Mouse (Mus musculus): ENCODE measurements at regions not wholly inside any gene's neighbourhood (a gene's known extent, or its start where the extent isn't known, plus 50 kb on each side); places are given as distances from the start of the nearest gene placed in this dataset.
A peak's percentile ranks its signal among the peaks of the same experiment; 100 is the strongest.

- peak; percentile 88 for DNase-seq
Measured at GRCm38 (mm10) chr17:7537618-7538266, 152.5 kb upstream of the Unc93a2 start.

DNA sequence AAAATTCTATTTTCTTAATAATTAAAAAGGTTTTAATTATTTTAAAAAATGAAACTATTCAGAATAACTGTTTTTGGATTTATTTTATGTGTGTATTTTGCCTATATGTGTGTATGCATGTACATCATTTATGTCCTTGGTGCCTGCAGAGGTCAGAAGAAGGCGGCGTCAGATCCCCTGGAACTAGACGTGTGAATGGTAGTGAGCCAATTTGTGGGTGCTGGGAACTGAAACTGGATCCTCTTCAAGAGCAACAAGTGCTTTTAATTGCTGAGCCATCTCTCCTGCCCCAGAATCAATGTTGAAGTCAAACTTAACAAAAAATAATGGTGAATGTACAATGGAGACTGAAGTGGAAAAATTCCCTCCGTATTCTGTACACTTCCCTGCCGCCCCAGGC, 151.9 kb upstream of the Unc93a2 start:
- DNase-seq, result peak; percentile 55

DNA sequence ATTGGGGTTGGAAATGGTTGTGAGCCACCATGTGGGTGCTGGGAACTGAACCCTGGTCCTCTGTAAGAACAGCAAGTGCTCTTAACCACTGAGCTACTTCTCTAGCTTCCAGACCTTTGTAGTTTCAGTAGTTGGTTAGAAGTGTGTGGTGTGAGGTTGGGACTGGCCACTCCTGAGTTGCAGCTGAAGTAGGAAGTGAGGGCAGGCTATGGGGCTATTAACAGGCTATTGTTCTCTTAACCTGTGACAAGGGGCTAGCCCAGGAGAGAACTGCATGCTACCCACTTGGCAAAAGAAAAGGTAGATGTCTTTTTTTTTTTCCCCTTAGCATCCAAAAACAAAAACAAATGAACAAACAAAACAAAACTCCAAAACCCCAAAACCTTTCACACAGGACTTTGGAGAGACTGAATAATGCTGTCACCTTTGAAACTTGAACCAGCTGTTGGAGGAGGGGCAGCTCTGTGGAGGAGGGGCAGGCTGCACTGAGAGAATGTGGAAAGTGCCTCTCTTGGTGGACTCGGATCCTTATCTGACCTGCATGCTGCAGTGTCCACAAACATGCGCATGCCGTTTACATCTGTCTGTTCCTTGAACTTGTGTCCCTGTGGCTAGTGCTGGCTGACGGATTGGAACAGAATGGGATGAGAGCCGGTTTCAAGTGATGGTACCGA, 149.3 kb upstream of the Unc93a2 start:
- DNase-seq, result peak; percentile 75

DNA sequence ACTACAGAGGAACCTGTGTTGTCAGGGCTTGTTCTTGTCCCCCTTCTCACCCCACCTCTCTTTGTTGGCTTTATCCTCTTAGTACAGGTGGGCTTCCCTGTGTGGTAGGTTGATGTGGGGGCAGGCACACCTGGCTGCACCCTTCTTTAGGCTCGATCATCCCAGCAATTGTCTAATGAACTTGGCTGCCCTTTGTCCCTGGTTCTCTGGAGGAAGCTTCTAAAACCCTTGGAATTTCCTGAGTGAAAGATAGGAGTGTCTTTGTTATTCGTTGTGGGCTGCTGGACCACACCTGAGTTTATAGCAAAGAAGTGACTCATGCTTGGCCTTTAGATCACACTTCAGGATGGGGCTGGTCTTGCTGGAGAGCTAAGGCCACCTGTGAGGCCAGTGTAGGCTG, 148.3 kb upstream of the Unc93a2 start:
- DNase-seq, result peak; percentile 88

DNA sequence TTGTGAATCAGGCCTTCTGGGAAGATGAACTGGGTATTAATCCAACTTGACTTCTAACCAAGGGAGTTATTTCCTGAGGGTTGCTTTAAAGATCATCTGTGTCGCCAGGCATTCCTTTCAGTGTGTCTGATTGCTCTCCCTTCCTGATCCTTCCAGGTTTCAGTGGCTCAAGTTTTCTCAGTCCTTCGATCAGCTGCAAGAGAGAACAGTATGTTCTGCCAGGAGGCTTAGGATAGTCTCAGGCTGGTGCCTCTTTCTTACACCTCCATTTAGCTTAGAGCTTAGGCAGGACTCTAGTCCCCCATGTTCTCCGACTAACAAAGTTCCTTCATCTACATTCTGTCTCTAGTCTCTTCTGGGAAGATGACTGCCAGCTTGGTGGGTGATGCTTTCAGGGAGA, 147.4 kb upstream of the Unc93a2 start:
- peak; percentile 89 for DNase-seq

- peak; percentile 86 for DNase-seq
Measured at GRCm38 (mm10) chr17:7529304-7529703, 144.0 kb upstream of the Unc93a2 start.

DNA sequence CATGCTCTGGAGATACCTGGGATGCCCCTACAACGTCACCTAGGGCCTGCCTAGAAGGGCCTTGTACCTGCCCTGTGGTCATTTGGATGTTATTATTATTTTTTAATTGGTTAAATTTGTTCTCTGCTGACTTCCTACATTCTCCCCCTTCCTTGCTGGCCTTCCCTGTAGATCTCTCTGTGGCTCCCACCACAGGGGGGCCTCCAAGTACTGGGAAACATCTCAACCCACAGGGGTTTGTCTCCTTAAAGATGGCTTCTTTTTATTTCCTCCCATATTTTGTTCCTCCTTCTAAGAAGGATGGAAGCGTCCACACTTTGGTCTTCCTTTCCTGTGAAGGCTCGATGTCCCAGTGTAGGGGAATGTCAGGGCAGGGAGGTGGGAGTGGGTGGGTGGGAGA, 142.4 kb upstream of the Unc93a2 start:
- DNase-seq, result peak; percentile 41

DNA sequence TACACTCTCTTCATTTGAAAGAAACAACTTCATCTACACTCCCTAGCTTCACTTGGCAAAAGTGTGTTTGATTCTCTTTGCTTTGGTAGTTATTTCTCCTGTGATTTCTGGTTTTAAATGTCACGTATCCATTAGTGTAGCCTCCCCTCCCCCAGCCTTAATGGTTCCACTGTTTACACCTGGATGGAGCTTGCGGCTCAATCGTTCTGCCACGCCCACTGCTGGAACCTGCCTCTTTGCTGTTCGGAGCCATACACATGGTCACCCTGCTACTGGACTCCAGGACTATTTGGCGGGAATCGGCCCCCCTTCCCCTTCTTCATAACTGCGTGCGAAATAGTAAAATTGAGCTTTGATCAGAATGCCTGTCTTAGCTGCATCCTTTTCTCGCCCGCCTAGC, 139.2 kb upstream of the Unc93a2 start:
- peak; percentile 64 for DNase-seq

DNA sequence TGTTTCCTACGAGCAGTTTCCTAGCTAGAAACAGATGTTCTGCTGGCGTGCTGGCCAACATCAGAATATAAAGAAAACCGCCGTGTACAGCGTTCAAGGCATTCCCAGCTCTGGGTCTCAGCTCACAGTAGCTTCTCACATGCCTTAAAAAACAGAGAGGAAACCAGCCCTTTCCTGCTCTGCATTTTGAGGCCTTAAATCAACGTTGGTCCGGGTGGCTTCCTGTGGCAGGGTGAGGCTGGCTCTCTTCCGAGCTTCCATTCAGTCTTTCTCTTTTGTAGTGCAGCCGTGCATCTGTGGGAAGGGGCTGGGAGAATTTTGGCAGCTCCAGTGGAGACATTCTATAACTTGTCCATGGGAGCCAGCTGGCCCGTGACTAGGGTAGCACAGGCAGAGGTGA, 135.9 kb upstream of the Unc93a2 start:
- peak; percentile 90 for DNase-seq
